Mouse (Mus musculus) MEL (cell line): ENCODE data around the gene She. TPM values are rescaled to one million over a fixed set of nuclear protein-coding genes. Genes with fewer than 3 reads are reported as not detected.

Source experiments
- DNase-seq: peaks from one replicate; pipeline ENCODE4 v3.0.0; 2011; ENCODE audit warnings: low read depth, low spot score
- H3K27ac ChIP-seq: 2 replicates; pipeline ENCODE4 v1.5.1; 2012; ENCODE audit warnings: low read depth, mild to moderate bottlenecking, control low read depth, low read length, moderate library complexity; ENCODE audit not compliant: control insufficient read depth
- H3K27me3 ChIP-seq, 2 experiments: fragments of 150-350 bp in 1 of 2; sonication (generic) in 1 of 2; 2 replicates each; pipeline ENCODE4 v1.6.1; 2012; ENCODE audit warnings: low read length in 2 of 2, mild to moderate bottlenecking in 2 of 2, improper control_type of control experiment in 1 of 2, moderate library complexity in 1 of 2; ENCODE audit not compliant: insufficient read depth in 2 of 2, control insufficient read depth in 1 of 2
- H3K36me3 ChIP-seq, 2 experiments: 2 replicates each; pipeline ENCODE4 v1.6.1; 2012 to 2014; ENCODE audit warnings: low read length in 2 of 2, improper control_type of control experiment in 1 of 2, inconsistent platforms in 1 of 2, mild to moderate bottlenecking in 1 of 2; ENCODE audit not compliant: insufficient read depth in 2 of 2, control insufficient read depth in 1 of 2
- H3K4me1 ChIP-seq, 2 experiments: fragments of 150-350 bp in 1 of 2; sonication (generic) in 1 of 2; 2 replicates each; pipeline ENCODE4 v1.6.1; 2012; ENCODE audit warnings: low read length in 2 of 2, improper control_type of control experiment in 1 of 2, mild to moderate bottlenecking in 1 of 2; ENCODE audit not compliant: insufficient read depth in 2 of 2, control insufficient read depth in 1 of 2
- H3K4me3 ChIP-seq, 2 experiments: fragments of 150-350 bp in 1 of 2; sonication (generic) in 1 of 2; 2 replicates each; pipeline ENCODE4 v1.5.1; 2012; ENCODE audit warnings: low read depth in 2 of 2, low read length in 2 of 2, mild to moderate bottlenecking in 2 of 2, moderate library complexity in 2 of 2, control low read depth in 1 of 2, improper control_type of control experiment in 1 of 2; ENCODE audit not compliant: control insufficient read depth in 1 of 2, insufficient read depth in 1 of 2
- H3K79me2 ChIP-seq: 2 replicates; pipeline ENCODE4 v1.6.1; 2012; ENCODE audit warnings: mild to moderate bottlenecking, low read length, moderate library complexity; ENCODE audit not compliant: control insufficient read depth, poor library complexity, insufficient read depth
- H3K9ac ChIP-seq: 2 replicates; pipeline ENCODE4 v1.6.1; 2012; ENCODE audit warnings: low read depth, mild to moderate bottlenecking, control low read depth, low read length, moderate library complexity; ENCODE audit not compliant: control insufficient read depth, poor library complexity, severe bottlenecking
- H3K9me3 ChIP-seq: fragments of 150-350 bp; sonication (generic); replicated peaks from 2 replicates; pipeline ENCODE4 v1.6.1; 2012; ENCODE audit warnings: mild to moderate bottlenecking, low read length, improper control_type of control experiment, moderate library complexity; ENCODE audit not compliant: insufficient read depth
- BHLHE40 ChIP-seq: IDR thresholded peaks from 2 replicates; pipeline ENCODE4 v1.6.1; 2012; ENCODE audit warnings: low read depth, mild to moderate bottlenecking, inconsistent platforms, low read length, improper control_type of control experiment, borderline replicate concordance
- CHD2 ChIP-seq: IDR thresholded peaks from 2 replicates; pipeline ENCODE4 v1.6.1; 2011; ENCODE audit warnings: low read length, improper control_type of control experiment
- CTCF ChIP-seq, 3 experiments: IDR thresholded peaks in 2 of 3; conservative IDR thresholded peaks in 1 of 3; 2 replicates each; pipeline ENCODE4 v1.5.1; 2011 to 2012; ENCODE audit warnings: low read length in 3 of 3, low read depth in 2 of 3, mild to moderate bottlenecking in 2 of 3, improper control_type of control experiment in 1 of 3, inconsistent platforms in 1 of 3, mixed read lengths in 1 of 3, moderate library complexity in 1 of 3; ENCODE audit not compliant: control insufficient read depth in 1 of 3, insufficient read depth in 1 of 3, poor library complexity in 1 of 3, severe bottlenecking in 1 of 3
- E2F4 ChIP-seq: IDR thresholded peaks from 2 replicates; pipeline ENCODE4 v1.6.1; 2011; ENCODE audit warnings: low read depth, low read length, improper control_type of control experiment, borderline replicate concordance
- EP300 ChIP-seq, 2 experiments: IDR thresholded peaks; 2 replicates each; pipeline ENCODE4 v1.6.1; 2011; ENCODE audit warnings: improper control_type of control experiment in 2 of 2, low read length in 2 of 2, low read depth in 1 of 2, mild to moderate bottlenecking in 1 of 2
- ETS1 ChIP-seq: IDR thresholded peaks from 2 replicates; pipeline ENCODE4 v1.6.1; 2012; ENCODE audit warnings: low read depth, mild to moderate bottlenecking, inconsistent platforms, low read length, improper control_type of control experiment, moderate library complexity
- GATA1 ChIP-seq: IDR thresholded peaks from 2 replicates; pipeline ENCODE4 v1.6.1; 2011; ENCODE audit warnings: low read depth, low read length, improper control_type of control experiment
- HCFC1 ChIP-seq: IDR thresholded peaks from 2 replicates; pipeline ENCODE4 v1.6.1; 2012; ENCODE audit warnings: low read depth, mild to moderate bottlenecking, inconsistent platforms, low read length, improper control_type of control experiment, moderate library complexity
- KAT2A ChIP-seq: conservative IDR thresholded peaks from 2 replicates; pipeline ENCODE4 v1.6.1; 2012; ENCODE audit warnings: low read depth, low read length, improper control_type of control experiment, inconsistent platforms
- MAX ChIP-seq: IDR thresholded peaks from 2 replicates; pipeline ENCODE4 v1.6.1; 2011; ENCODE audit warnings: low read length, improper control_type of control experiment
- MAZ ChIP-seq: IDR thresholded peaks from 2 replicates; pipeline ENCODE4 v1.6.1; 2012; ENCODE audit warnings: low read depth, mild to moderate bottlenecking, inconsistent platforms, low read length, improper control_type of control experiment
- MYC ChIP-seq: IDR thresholded peaks from 2 replicates; pipeline ENCODE4 v1.6.1; 2011; ENCODE audit warnings: low read depth, mild to moderate bottlenecking, low read length, improper control_type of control experiment, moderate library complexity
- POLR2AphosphoS2 ChIP-seq: IDR thresholded peaks from 2 replicates; pipeline ENCODE4 v1.6.1; 2011; ENCODE audit warnings: low read length, improper control_type of control experiment
- POLR2AphosphoS5 ChIP-seq: IDR thresholded peaks from 2 replicates; pipeline ENCODE4 v1.6.1; 2012; ENCODE audit warnings: low read depth, borderline replicate concordance, mild to moderate bottlenecking, inconsistent platforms, low read length, moderate library complexity, mixed read lengths
- RAD21 ChIP-seq: IDR thresholded peaks from 2 replicates; pipeline ENCODE4 v1.6.1; 2011; ENCODE audit warnings: mild to moderate bottlenecking, low read depth, low read length, improper control_type of control experiment
- RCOR1 ChIP-seq: IDR thresholded peaks from 2 replicates; pipeline ENCODE4 v1.6.1; 2012; ENCODE audit warnings: low read depth, mild to moderate bottlenecking, inconsistent platforms, low read length, improper control_type of control experiment
- SMC3 ChIP-seq: IDR thresholded peaks from 2 replicates; pipeline ENCODE4 v1.6.1; 2011; ENCODE audit warnings: low read depth, low read length, improper control_type of control experiment
- TBP ChIP-seq: IDR thresholded peaks from 2 replicates; pipeline ENCODE4 v1.8.0; 2011; ENCODE audit warnings: low read depth, low read length, improper control_type of control experiment
- TCF12 ChIP-seq: IDR thresholded peaks from 2 replicates; pipeline ENCODE4 v1.6.1; 2014; ENCODE audit warnings: low read depth, mild to moderate bottlenecking, inconsistent platforms, low read length, improper control_type of control experiment, moderate library complexity
- UBTF ChIP-seq: IDR thresholded peaks from 2 replicates; pipeline ENCODE4 v1.6.1; 2012; ENCODE audit warnings: low read depth, mild to moderate bottlenecking, inconsistent platforms, low read length, improper control_type of control experiment, moderate library complexity, borderline replicate concordance; ENCODE audit not compliant: insufficient read depth
- USF2 ChIP-seq, 2 experiments: IDR thresholded peaks; 2 replicates each; pipeline ENCODE4 v1.6.1; 2011 to 2012; ENCODE audit warnings: improper control_type of control experiment in 2 of 2, low read length in 2 of 2, borderline replicate concordance in 1 of 2, inconsistent platforms in 1 of 2, low read depth in 1 of 2, mild to moderate bottlenecking in 1 of 2; ENCODE audit not compliant: insufficient read depth in 1 of 2
- ZMIZ1 ChIP-seq: IDR thresholded peaks from 2 replicates; pipeline ENCODE4 v1.6.1; 2012; ENCODE audit warnings: low read depth, mild to moderate bottlenecking, inconsistent platforms, low read length, improper control_type of control experiment, moderate library complexity
- polyA plus RNA-seq, 2 experiments: library from polyadenylated mRNA; stranded (reverse) in 1 of 2; unstranded in 1 of 2; fragments of >175 nt in 1 of 2; fragments of >200 nt in 1 of 2; gene quantifications; 2 replicates each; pipeline versions ENCODE4 v1.2.1 to v1.2.4; 2012; ENCODE audit warnings: low replicate concordance in 2 of 2, low read depth in 1 of 2; ENCODE audit not compliant: insufficient read length in 2 of 2, insufficient read depth in 1 of 2, missing spikeins in 1 of 2
- total RNA-seq: library from RNA; depleted of rRNA; stranded (reverse); fragments of 300-350 nt; gene quantifications from 2 replicates; pipeline ENCODE4 v1.2.3, GENCODE M21; 2012

The She gene
- total and polyA plus RNA-seq, 3 experiments = 3.3 to 3.5 TPM; not detected in 1

DNA sequence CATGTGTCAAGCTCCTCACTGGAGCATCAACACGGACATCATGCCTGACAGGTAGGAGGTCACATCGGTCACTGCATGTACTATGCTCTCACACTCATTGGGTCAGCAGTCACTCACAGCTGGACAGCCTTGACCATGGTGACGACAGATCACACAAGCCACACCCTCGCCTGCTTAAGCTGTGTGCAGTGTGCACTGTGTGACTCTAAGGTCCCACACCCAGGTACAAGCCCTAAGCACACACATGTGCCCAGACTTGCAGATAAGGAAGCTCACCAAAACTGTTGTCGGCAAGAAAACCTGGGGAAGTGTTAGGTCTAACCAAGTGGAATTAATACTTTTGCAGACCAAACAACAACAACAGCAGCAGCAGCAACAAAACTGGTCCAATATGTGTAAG lies 23.3 kb upstream of the She start:
- Histone ChIP-seq H3K79me2 (no peaks in the 10 kb centered on the region), H3K4me1 (peaks cover 2 to 14% of the 10 kb centered on the region in 2 experiments; a peak in 3 of 4 replicates), H3K27ac (no peak overlapping the region), H3K9me3 (no peaks in the 10 kb centered on the region), H3K27me3 (no peaks in the 10 kb centered on the region), H3K4me3 (no peak overlapping the region), H3K9ac (no peak overlapping the region), H3K36me3 (peaks cover 0 to 8% of the 10 kb centered on the region in 2 experiments; a peak in 2 of 4 replicates)
- DNase-seq = peak; percentile 54
- TF ChIP-seq MAX (0 out of 2 replicates have a peak, but pooled peaks have one; percentile 5), TBP (no peak), USF2 (IDR thresholded peaks at IDR 0.05; ENCODE audit: borderline replicate concordance in 1 of 2, insufficient read depth in 1 of 2, low read depth in 1 of 2, low read length in 2 of 2) (no peak), UBTF (no peak), POLR2AphosphoS5 (no peak), GATA1 (0 out of 2 replicates have a peak, but pooled peaks have one; percentile 30)

GRCm38 (mm10) chr3:89808638-89809037 lies 22.5 kb upstream of the She start:
- Histone ChIP-seq H3K27me3 (no peaks in the 10 kb centered on the region), H3K9ac (peak overlapping the region; percentile 23; the same call in 1 of the 2 replicates), H3K4me3 (no peak overlapping the region), H3K36me3 (peaks cover 0 to 8% of the 10 kb centered on the region in 2 experiments; a peak in 2 of 4 replicates), H3K9me3 (no peaks in the 10 kb centered on the region), H3K27ac (no peak overlapping the region), H3K4me1 (peaks cover 2 to 14% of the 10 kb centered on the region in 2 experiments; a peak in 3 of 4 replicates), H3K79me2 (no peaks in the 10 kb centered on the region)
- TF ChIP-seq MAZ (no peak), MYC (no peak), ETS1 (no peak), SMC3 (no peak), KAT2A (no peak), POLR2AphosphoS2 (no peak), BHLHE40 (no peak), ZMIZ1 (no peak), TBP (no peak), CTCF (IDR thresholded peaks at IDR 0.05 in 2 of 3, conservative IDR thresholded peaks at IDR 0.05 in 1 of 3; ENCODE audit: control insufficient read depth in 1 of 3, insufficient read depth in 1 of 3, low read depth in 2 of 3, low read length in 3 of 3, poor library complexity in 1 of 3, severe bottlenecking in 1 of 3) (no peak), EP300 (IDR thresholded peaks at IDR 0.05; ENCODE audit: low read depth in 1 of 2, low read length in 2 of 2) (no peak), USF2 (IDR thresholded peaks at IDR 0.05; ENCODE audit: borderline replicate concordance in 1 of 2, insufficient read depth in 1 of 2, low read depth in 1 of 2, low read length in 2 of 2) (no peak), E2F4 (no peak), HCFC1 (no peak), TCF12 (no peak), RAD21 (no peak), RCOR1 (no peak), CHD2 (no peak)
- peak; percentile 67 for DNase-seq
